ENCODE assay signal across 12 mouse cellular contexts in the genomic region with DNA sequence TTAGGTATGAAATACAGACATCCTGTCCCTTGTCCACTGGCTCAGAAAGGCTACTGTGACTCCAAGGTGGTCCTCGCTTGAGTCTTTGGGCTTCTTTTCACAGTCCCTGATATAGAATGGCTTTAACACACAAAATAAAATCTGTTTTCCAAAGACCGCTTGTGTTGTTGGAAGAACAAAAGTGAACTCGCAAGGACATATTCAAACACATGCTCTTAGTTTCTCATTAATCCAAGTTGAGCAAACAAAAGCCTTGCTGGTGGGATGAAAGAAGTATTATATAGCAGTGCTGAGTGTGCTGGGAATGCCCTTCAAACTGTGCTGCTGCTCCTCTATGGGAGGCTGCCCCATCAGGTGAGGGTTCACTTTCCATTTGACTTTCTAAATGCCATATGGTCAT.
"Had no signal": no experiment of that assay in that cellular context is flagged by ENCODE, and none has a peak within 500 bp of the region (broad histone marks: within the 10 kb centered on the region; RNA-seq: fewer than 3 reads in every experiment).

No protein-coding gene starts in this region.

- ATAC-seq: lung, postnatal 0 days had no signal

- H3K36me3 ChIP-seq: limb, embryonic 10.5 days; liver, embryonic 15.5 days; neural tube, embryonic 15.5 days had no signal

- H3K9me3 ChIP-seq: limb, embryonic 10.5 days; liver, embryonic 15.5 days; neural tube, embryonic 15.5 days had no signal

- H3K27ac ChIP-seq: left cerebral cortex, adult 2 months; limb, embryonic 10.5 days; liver, embryonic 15.5 days; neural tube, embryonic 15.5 days; stomach, postnatal 0 days had no signal

- DNase-seq: kidney, postnatal 10 days; lung, adult 2 months; lung, postnatal 36 days; thymus, postnatal 4 days had no signal

- H3K9ac ChIP-seq: liver, embryonic 15.5 days; neural tube, embryonic 15.5 days had no signal

- H3K4me1 ChIP-seq: liver, embryonic 15.5 days had no signal

- H3K27me3 ChIP-seq: liver, embryonic 15.5 days; neural tube, embryonic 15.5 days had no signal

- H3K4me3 ChIP-seq: left cerebral cortex, adult 2 months; limb, embryonic 10.5 days; liver, embryonic 15.5 days; myocyte; neural tube, embryonic 15.5 days had no signal

- H3K4me2 ChIP-seq: liver, embryonic 11.5 days; liver, embryonic 15.5 days; neural tube, embryonic 15.5 days had no signal
